Mouse (Mus musculus) megakaryocyte, embryonic 14.5 days (primary cell): ENCODE data around the gene Fam98c. TPM values are rescaled to one million over a fixed set of nuclear protein-coding genes. Genes with fewer than 3 reads are reported as not detected.
A peak's percentile ranks its signal among the peaks of the same experiment; 100 is the strongest.

Experiments
- H3K27me3 ChIP-seq: replicated peaks from 2 replicates; pipeline ENCODE3; 2012; ENCODE audit warnings: inconsistent platforms
- H3K36me3 ChIP-seq: replicated peaks from 2 replicates; pipeline ENCODE3; 2012; ENCODE audit warnings: low read length, inconsistent platforms, mixed read lengths
- H3K4me1 ChIP-seq: 2 replicates; pipeline ENCODE4 v1.6.1; 2012; ENCODE audit warnings: inconsistent platforms
- H3K4me3 ChIP-seq: replicated peaks from 2 replicates; pipeline ENCODE3; 2012; ENCODE audit warnings: moderate library complexity, mild to moderate bottlenecking, inconsistent platforms
- H3K9me3 ChIP-seq: 2 replicates; pipeline ENCODE4 v1.6.1; 2012; ENCODE audit warnings: inconsistent platforms
- FLI1 ChIP-seq: IDR thresholded peaks from 2 replicates; pipeline ENCODE4 v1.6.1; 2012; ENCODE audit warnings: low read length, inconsistent platforms, mixed read lengths
- GATA1 ChIP-seq: IDR thresholded peaks from 3 replicates; pipeline ENCODE4 v1.6.1; 2012; ENCODE audit warnings: mixed read lengths, low read length, inconsistent platforms, borderline replicate concordance
- polyA plus RNA-seq: library from polyadenylated mRNA; stranded (reverse); fragments of >175 nt; gene quantifications from 2 replicates; pipeline ENCODE4 v1.2.3, GENCODE M21; 2012; ENCODE audit warnings: low replicate concordance; ENCODE audit not compliant: insufficient read depth

The Fam98c gene
- polyA plus RNA-seq, 1 experiment, result 135 TPM

DNA sequence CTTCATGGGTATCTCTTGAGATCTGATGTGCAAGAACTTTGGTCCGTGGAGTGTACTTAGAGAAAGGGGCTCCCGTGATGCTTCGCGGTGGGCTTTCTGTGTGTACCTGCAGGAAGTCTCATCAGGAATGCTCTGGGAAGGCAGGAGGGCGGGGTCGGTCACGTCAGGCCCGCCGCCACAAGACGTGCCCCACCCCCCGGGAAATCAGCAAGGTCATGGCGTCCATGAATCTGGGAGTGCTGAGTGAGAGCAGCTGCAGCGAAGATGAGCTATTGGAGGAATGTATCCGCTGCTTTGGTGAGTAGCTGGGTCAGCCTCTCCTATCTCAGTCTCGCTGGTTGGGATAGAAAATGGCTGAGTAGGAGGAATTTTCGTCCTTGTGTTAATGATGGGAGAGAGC lies 18.6 kb downstream of the Fam98c start:
- no peak overlapping the region for H3K4me3 ChIP-seq
- TF ChIP-seq FLI1, result no peak
- TF ChIP-seq GATA1, result no peak
- no peaks in the 10 kb centered on the region for H3K9me3 ChIP-seq

DNA sequence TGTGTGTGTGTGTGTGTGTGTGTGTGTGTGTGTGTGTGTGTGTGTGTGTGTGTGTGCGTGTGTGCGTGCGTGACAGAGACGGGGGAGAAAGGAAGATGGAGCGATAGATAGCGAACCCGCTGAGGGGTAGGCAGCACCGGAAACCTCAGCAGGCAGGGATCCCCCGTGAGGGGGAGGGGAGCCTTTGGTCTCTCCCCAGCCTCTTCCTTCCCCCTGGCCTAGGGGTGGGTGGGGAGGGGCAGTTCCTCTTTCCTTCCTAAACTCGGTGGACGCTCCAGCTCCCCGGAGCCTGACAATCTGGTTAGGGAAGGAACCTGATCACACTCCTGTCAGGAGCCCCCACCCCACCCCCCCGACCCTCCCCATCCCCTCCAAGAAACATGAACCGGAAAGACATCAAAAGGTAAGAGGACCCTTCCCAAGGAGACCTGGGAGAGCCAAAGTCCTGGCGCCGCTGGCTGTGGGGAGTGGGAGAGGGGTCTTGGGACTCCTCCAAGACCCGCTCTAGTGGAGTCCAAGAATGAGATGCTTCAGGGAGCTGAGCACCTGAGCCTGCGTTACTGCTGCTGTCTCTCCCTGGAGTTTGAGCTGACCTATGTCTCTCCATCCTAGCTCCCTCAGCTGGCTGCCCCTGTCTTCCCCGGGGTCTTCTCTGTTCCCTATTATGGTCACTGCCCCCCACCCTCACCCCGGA lies 21.2 kb downstream of the Fam98c start, which contains the start of gene Rasgrp4:
TSS of gene Rasgrp4 (plus strand) at position 159 of the 694 bp plus-strand sequence.
- Histone ChIP-seq H3K4me1 (peaks cover 54% of the 10 kb centered on the region), H3K36me3 (no peaks in the 10 kb centered on the region), H3K27me3 (peaks cover 8% of the 10 kb centered on the region), H3K9me3 (no peaks in the 10 kb centered on the region), H3K4me3 (peak within 1 kb of the TSS; percentile 90)
- no peak for TF ChIP-seq FLI1
- no peak for TF ChIP-seq GATA1

More for the DNA sequence above, 18.6 kb downstream of the Fam98c start:
- Histone ChIP-seq H3K4me1 (peaks cover 60% of the 10 kb centered on the region), H3K36me3 (no peaks in the 10 kb centered on the region), H3K27me3 (peaks cover 8% of the 10 kb centered on the region)

DNA sequence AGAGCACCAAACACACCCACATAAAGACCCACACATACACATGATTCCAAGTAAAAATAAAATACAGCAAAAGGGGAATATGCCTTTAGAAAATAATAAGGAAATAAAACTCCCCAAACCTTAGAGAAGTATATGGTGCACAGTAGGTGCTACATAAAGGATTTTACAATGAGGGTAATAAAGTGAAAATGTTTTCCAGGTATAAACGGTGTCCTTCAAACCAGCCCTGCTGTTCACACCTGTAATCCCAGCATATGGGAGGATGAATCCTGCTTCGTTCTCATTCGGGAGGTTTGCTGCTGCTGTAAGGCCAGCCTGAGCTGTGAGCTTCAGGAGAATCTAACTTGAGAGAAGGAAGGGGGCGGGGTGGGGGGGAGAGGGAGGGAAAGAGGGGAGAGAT lies 21.8 kb downstream of the Fam98c start:
- H3K9me3 ChIP-seq, result no peaks in the 10 kb centered on the region
- H3K4me1 ChIP-seq, result peaks cover 56% of the 10 kb centered on the region
- TF ChIP-seq GATA1, result no peak
- H3K36me3 ChIP-seq, result no peaks in the 10 kb centered on the region
- peak overlapping the region; percentile 90 for H3K4me3 ChIP-seq
- H3K27me3 ChIP-seq, result peaks cover 8% of the 10 kb centered on the region

DNA sequence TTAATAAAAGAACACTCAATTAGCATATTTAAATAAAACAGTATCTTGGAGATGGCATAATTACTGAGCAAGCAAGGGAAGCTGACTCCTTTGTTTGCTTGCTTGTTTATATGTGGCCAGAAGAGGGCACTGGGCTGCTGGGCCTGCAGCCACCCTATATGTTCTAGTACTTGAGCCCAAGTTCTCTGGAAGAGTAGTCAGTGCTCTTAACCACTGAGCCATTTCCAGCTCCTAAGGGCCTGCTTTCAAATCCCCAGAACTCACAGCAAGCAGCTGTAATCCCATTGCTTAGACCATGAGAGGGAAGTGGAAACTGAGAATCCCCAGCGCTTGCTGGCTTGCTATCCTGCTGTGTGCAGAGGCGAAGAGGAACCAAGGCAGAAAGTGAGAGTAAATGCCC lies 27.3 kb downstream of the Fam98c start:
- Histone ChIP-seq H3K4me3 (peak overlapping the region; percentile 10), H3K27me3 (peaks cover 17% of the 10 kb centered on the region), H3K4me1 (peaks cover 61% of the 10 kb centered on the region), H3K36me3 (no peaks in the 10 kb centered on the region), H3K9me3 (no peaks in the 10 kb centered on the region)
- no peak for TF ChIP-seq FLI1
- no peak for TF ChIP-seq GATA1

DNA sequence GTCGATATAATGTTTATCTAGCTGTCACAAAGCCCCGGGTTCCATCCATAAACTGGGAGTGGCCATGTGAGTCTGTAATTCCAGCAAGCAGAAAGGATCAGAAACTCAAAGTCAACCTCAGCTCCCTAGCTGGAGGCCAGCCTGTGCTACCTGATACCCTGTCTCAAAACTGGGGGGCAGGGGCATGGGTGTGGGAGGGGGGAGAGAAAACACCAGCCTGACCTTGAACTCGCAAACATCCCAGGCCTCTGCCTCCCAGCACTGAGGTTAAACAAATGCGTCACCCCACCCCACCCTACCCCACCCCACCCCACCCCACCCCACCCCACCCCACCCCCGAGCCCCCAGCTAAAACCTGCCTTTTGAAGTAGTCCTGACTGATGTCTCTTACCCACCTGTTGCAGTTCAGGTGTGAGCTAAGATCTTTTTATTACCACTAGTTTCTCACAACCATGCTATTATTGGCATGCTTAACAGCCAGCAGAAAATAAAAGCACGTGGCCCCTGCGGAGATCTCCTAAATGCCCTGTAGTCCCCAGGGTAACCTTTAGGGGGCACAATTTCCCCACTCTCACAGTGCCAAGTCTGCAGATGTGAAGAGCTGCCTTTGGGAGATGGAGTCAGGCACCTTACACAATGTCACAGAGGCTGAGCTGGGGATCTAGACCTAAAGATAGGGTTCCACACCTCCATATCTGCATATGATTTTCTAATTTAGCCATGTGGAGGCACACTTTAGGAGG lies 29.7 kb downstream of the Fam98c start:
- Histone ChIP-seq H3K4me1 (peaks cover 61% of the 10 kb centered on the region), H3K9me3 (no peaks in the 10 kb centered on the region), H3K27me3 (peaks cover 28% of the 10 kb centered on the region), H3K36me3 (no peaks in the 10 kb centered on the region), H3K4me3 (peak overlapping the region; percentile 14)
- TF ChIP-seq GATA1, result no peak
- no peak for TF ChIP-seq FLI1

DNA sequence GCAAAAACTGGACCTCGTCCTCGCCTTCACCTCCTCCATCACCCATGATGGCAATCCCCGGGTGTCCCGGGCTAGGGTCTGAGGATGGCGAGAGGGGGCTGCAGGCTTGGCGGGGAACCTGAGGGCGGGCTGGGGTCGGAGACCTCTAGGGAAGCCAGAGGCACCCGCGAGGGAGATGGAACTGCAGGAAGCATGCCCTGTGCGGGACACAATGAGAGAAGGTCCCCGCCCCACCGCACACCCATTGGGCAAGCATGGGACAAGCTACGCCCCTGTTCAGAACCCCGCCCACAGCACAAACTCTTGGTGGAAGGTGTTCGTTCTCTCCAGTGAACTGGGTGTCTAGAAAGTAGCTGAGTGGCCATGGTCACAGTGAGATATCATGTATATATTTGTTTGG lies 31.1 kb downstream of the Fam98c start, which contains the start of gene Ryr1:
TSS of gene Ryr1 (minus strand) at position 210 of the 400 bp plus-strand sequence.
- Histone ChIP-seq H3K9me3 (no peaks in the 10 kb centered on the region), H3K4me3 (peak within 1 kb of the TSS; percentile 81), H3K27me3 (peaks cover 32% of the 10 kb centered on the region), H3K36me3 (no peaks in the 10 kb centered on the region), H3K4me1 (peaks cover 50% of the 10 kb centered on the region)
- TF ChIP-seq GATA1 (no peak), FLI1 (no peak)

DNA sequence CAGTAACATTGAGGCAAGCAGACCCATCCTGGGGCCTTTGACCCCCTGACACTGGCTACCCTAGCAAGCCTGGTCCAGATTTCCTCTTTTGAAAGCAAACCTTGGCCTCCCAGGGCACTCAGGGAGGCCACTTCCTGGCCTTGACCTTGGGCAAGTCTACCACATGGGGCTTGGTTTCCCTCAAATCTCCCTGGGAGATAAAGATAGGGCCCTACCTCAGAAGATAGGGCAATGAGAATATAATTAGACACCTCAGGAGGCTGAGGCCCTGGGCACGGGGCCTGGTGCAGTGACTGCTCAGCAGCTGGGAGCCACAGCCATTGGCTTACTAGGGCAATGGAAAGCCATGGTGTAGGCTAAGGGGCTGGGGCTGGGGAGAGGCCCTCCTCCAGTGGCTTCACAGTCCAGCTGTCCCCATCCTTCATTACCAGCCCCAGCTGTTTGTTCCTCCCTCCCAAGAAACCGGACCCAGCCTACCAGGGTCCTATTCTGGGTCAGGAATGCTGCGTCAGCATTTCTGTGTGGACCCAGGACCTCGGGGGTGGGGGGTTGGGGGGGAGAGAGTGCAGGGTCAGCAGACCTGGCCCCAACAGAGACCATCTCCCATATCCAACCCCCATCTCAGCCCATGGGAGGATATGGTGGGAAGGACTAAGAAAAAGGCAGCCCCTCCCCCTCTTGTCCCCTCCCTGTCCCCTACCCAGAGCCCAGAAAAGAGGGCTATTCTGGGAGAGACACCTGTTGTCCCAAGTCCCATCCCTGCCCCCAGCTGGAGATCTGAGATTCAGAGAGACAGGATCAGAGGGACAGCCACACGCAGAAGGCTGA lies 32.3 kb downstream of the Fam98c start:
- TF ChIP-seq GATA1 (no peak), FLI1 (no peak)
- Histone ChIP-seq H3K36me3 (no peaks in the 10 kb centered on the region), H3K9me3 (no peaks in the 10 kb centered on the region), H3K4me1 (peaks cover 44% of the 10 kb centered on the region), H3K27me3 (peaks cover 37% of the 10 kb centered on the region), H3K4me3 (no peak overlapping the region)

DNA sequence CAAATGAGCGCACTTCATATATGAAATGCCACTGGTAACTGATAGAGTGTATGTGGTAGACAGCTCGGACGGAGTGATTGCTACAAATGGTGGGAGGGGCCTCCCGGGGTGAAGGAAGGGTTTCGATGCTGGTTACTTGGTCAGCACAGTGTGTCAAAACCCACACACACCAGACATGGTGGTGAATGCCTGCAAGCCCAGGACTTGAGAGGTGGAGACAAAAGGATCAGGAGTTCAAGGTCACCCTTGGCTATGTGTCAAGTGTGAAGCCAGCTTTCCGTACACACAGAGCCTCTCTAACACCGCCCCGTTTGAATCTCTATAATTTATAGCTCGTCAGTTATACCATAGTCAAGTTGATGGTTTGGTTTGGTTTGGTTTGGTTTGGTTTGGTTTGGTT lies 33.2 kb downstream of the Fam98c start:
- no peaks in the 10 kb centered on the region for H3K9me3 ChIP-seq
- H3K4me3 ChIP-seq, result no peak overlapping the region
- no peaks in the 10 kb centered on the region for H3K36me3 ChIP-seq
- H3K27me3 ChIP-seq, result peaks cover 43% of the 10 kb centered on the region
- TF ChIP-seq GATA1 (no peak), FLI1 (no peak)
- peaks cover 42% of the 10 kb centered on the region for H3K4me1 ChIP-seq

DNA sequence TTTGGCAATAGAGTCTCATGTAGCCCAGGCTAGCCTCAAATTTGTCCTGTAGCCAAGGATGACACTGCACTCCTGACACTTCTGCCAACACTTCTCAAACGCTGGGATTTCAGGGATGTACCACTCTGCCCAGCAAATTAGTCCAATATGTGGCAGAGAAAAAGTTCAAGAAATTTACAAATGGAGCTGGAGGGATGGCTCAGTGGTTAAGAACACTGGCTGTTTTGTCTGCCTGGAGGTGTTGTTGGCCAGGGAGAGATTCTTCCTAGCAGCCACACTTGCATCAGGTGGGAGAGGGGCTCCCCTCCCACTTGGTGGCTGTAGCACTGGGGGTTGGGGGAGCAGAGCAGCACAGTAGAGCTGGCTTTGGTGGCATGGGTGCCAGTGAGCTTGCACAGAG lies 36.5 kb downstream of the Fam98c start:
- Histone ChIP-seq H3K9me3 (no peaks in the 10 kb centered on the region), H3K27me3 (peaks cover 61% of the 10 kb centered on the region), H3K4me1 (peaks cover 24% of the 10 kb centered on the region), H3K4me3 (no peak overlapping the region), H3K36me3 (no peaks in the 10 kb centered on the region)
- no peak for TF ChIP-seq GATA1
- TF ChIP-seq FLI1, result no peak
